Mouse (Mus musculus) liver, embryonic 12.5 days (tissue): ENCODE results near the gene Rbm43. TPM values are rescaled to one million over a fixed set of nuclear protein-coding genes. Genes with fewer than 3 reads are reported as not detected.
"Not testable (repeated sequence)": the region's sequence is repeated elsewhere in the genome, so short reads cannot be mapped to it uniquely, and the experiment has no call there.

Source experiments
- ATAC-seq: fragments of 200-750 bp; cut with Nextera tagmentation; 2 replicates; pipeline ENCODE4 v1.8.0; 2017; ENCODE audit warnings: moderate number of reproducible peaks, mild to moderate bottlenecking, moderate library complexity
- H3K27ac ChIP-seq: fragments of 300-500 bp; sonication (generic); 2 replicates; pipeline ENCODE4 v1.5.1; 2016; ENCODE audit warnings: mild to moderate bottlenecking
- H3K27me3 ChIP-seq: fragments of 300-500 bp; sonication (generic); replicated peaks from 2 replicates; pipeline ENCODE4 v1.6.1; 2016; ENCODE audit warnings: mild to moderate bottlenecking, moderate library complexity
- H3K36me3 ChIP-seq: fragments of 300-500 bp; sonication (generic); 2 replicates; pipeline ENCODE4 v1.6.1; 2016; ENCODE audit warnings: mild to moderate bottlenecking, moderate library complexity
- H3K4me1 ChIP-seq: fragments of 300-500 bp; sonication (generic); 2 replicates; pipeline ENCODE4 v1.6.1; 2016
- H3K4me2 ChIP-seq: fragments of 300-500 bp; sonication (generic); 2 replicates; pipeline ENCODE4 v1.6.1; 2016; ENCODE audit warnings: mild to moderate bottlenecking, moderate library complexity
- H3K4me3 ChIP-seq: fragments of 300-500 bp; sonication (generic); 2 replicates; pipeline ENCODE4 v1.5.1; 2016; ENCODE audit warnings: mild to moderate bottlenecking, moderate library complexity
- H3K9ac ChIP-seq: fragments of 300-500 bp; sonication (generic); 2 replicates; pipeline ENCODE4 v1.6.1; 2016; ENCODE audit warnings: mild to moderate bottlenecking, moderate library complexity
- H3K9me3 ChIP-seq: fragments of 300-500 bp; sonication (generic); replicated peaks from 2 replicates; pipeline ENCODE4 v1.6.1; 2016; ENCODE audit warnings: mild to moderate bottlenecking, moderate library complexity
- WGBS: fragments of 180-500 bp; shearing (Covaris S2); methylation state at CpG from one replicate; pipeline ENCODE4 v1.1.7; 2016; ENCODE audit not compliant: insufficient replicate concordance; 5-methylcytosine and 5-hydroxymethylcytosine counted together
- polyA plus RNA-seq: library from polyadenylated mRNA; unstranded; fragments of >200 nt; fragmentation: Nextera tagmentation; extraction: Ambion mirVana; gene quantifications from 2 replicates; pipeline ENCODE4 v1.2.1, GENCODE M21; 2016

Gene Rbm43
- polyA plus RNA-seq, 1 experiment from 2014 or later, result 25.3 TPM

- H3K27me3 ChIP-seq, result no peaks in the 10 kb centered on the region
- no peak for ATAC-seq
- H3K9me3 ChIP-seq, result no peaks in the 10 kb centered on the region
- 33% methylated on average over 4 of the region's 4 CpGs for WGBS
- no peak overlapping the region for H3K4me3 ChIP-seq
- no peaks in the 10 kb centered on the region for H3K4me1 ChIP-seq
- no peak overlapping the region for H3K4me2 ChIP-seq
- no peak overlapping the region for H3K27ac ChIP-seq
- H3K9ac ChIP-seq, result no peak overlapping the region
- no peaks in the 10 kb centered on the region for H3K36me3 ChIP-seq
Observed at GRCm38 (mm10) chr2:51907538-51908110, 27.3 kb downstream of the Rbm43 start.

- Histone ChIP-seq H3K36me3 (no peaks in the 10 kb centered on the region), H3K9ac (no peak overlapping the region), H3K27ac (no peak overlapping the region), H3K9me3 (no peaks in the 10 kb centered on the region), H3K27me3 (no peaks in the 10 kb centered on the region), H3K4me1 (no peaks in the 10 kb centered on the region), H3K4me2 (no peak overlapping the region), H3K4me3 (no peak overlapping the region)
- 75% methylated on average over 8 of the region's 8 CpGs for WGBS
- no peak for ATAC-seq
Observed at GRCm38 (mm10) chr2:51905637-51906036, 29.3 kb downstream of the Rbm43 start.

- no peaks in the 10 kb centered on the region for H3K4me1 ChIP-seq
- H3K27me3 ChIP-seq, result no peaks in the 10 kb centered on the region
- H3K9me3 ChIP-seq, result 0 out of 2 replicates have a peak, but pooled peaks cover 4% of the 10 kb centered on the region
- H3K27ac ChIP-seq, result no peak overlapping the region
- no peaks in the 10 kb centered on the region for H3K36me3 ChIP-seq
- ATAC-seq, result no peak
- no peak overlapping the region for H3K9ac ChIP-seq
- 68% methylated on average over 12 of the region's 12 CpGs for WGBS
- H3K4me2 ChIP-seq, result no peak overlapping the region
- H3K4me3 ChIP-seq, result no peak overlapping the region
Observed at GRCm38 (mm10) chr2:51892411-51892901, 42.5 kb downstream of the Rbm43 start.

DNA sequence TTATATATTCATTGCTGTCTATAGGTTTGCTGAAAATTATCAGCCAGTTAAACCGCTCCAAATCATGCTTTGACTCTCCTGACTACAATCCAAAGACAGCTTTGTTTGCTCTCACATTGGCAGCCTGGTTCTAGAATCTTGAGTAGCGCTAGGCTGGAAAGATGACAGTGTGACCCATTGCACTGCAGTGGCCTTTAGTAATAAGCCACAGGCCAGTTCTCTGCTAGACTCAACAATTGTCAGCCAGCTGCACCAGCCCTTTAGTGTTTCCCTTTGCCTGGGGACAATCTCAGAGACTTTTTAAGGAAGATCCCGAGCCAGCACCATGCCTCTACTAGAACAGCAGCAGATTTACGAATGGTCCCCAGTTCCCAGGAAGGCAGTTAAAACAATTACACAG lies 44.0 kb downstream of the Rbm43 start:
- H3K9me3 ChIP-seq, result 0 out of 2 replicates have a peak, but pooled peaks cover 4% of the 10 kb centered on the region
- ATAC-seq, result no peak
- H3K4me2 ChIP-seq, result no peak overlapping the region
- H3K27me3 ChIP-seq, result no peaks in the 10 kb centered on the region
- H3K36me3 ChIP-seq, result no peaks in the 10 kb centered on the region
- 70% methylated on average over 4 of the region's 4 CpGs for WGBS
- no peak overlapping the region for H3K9ac ChIP-seq
- no peaks in the 10 kb centered on the region for H3K4me1 ChIP-seq
- H3K27ac ChIP-seq, result no peak overlapping the region
- H3K4me3 ChIP-seq, result no peak overlapping the region

GRCm38 (mm10) chr2:51890139-51890538 lies 44.8 kb downstream of the Rbm43 start:
- 79% methylated on average over 13 of the region's 26 CpGs for WGBS
- ATAC-seq, H3K4me2 ChIP-seq, H3K27me3 ChIP-seq, H3K36me3 ChIP-seq, H3K4me1 ChIP-seq, H3K9ac ChIP-seq, H3K27ac ChIP-seq, H3K4me3 ChIP-seq, H3K9me3 ChIP-seq: not testable (repeated sequence)

- Histone ChIP-seq H3K36me3 (no peaks in the 10 kb centered on the region), H3K9me3 (no peaks in the 10 kb centered on the region), H3K4me1 (no peaks in the 10 kb centered on the region), H3K4me3 (no peak overlapping the region), H3K9ac (no peak overlapping the region), H3K4me2 (no peak overlapping the region), H3K27ac (no peak overlapping the region), H3K27me3 (no peaks in the 10 kb centered on the region)
- 55% methylated on average over 1 of the region's 1 CpGs for WGBS
- no peak for ATAC-seq
Observed at GRCm38 (mm10) chr2:51880143-51880542, 54.8 kb downstream of the Rbm43 start.

Other genes starting within 250 kb of the Rbm43 start
- gene Nmi, start 38.3 kb upstream of the Rbm43 start, polyA plus RNA-seq, result 9.0 and 10.0 TPM in 2 replicates
- gene Tnfaip6, start 102.8 kb upstream of the Rbm43 start, polyA plus RNA-seq, result 0.45 and 0.68 TPM in 2 replicates
- 33.8 and 35.9 TPM in 2 replicates for gene Rif1, start 137.7 kb upstream of the Rbm43 start, polyA plus RNA-seq